Mouse (Mus musculus) heart, embryonic 10.5 days (tissue): ENCODE measurements around the gene Mug1. TPM values are rescaled to one million over a fixed set of nuclear protein-coding genes. Genes with fewer than 3 reads are reported as not detected.
"Not testable (repeated sequence)": the region's sequence is repeated elsewhere in the genome, so short reads cannot be mapped to it uniquely, and the experiment has no call there.

ENCODE experiments used
- DNase-seq: peaks from one replicate; pipeline ENCODE4 v3.0.0-alpha.2; 2017; ENCODE audit warnings: low spot score
- H3K27ac ChIP-seq: fragments of 300-500 bp; sonication (generic); 2 replicates; pipeline ENCODE4 v1.5.1; 2016; ENCODE audit warnings: mild to moderate bottlenecking
- H3K27me3 ChIP-seq: fragments of 300-500 bp; sonication (generic); 2 replicates; pipeline ENCODE4 v1.6.1; 2016; ENCODE audit warnings: mild to moderate bottlenecking; ENCODE audit not compliant: poor library complexity, insufficient read depth, severe bottlenecking
- H3K36me3 ChIP-seq: fragments of 300-500 bp; sonication (generic); 2 replicates; pipeline ENCODE4 v1.6.1; 2016; ENCODE audit warnings: mild to moderate bottlenecking, moderate library complexity
- H3K4me1 ChIP-seq: fragments of 300-500 bp; sonication (generic); 2 replicates; pipeline ENCODE4 v1.6.1; 2016; ENCODE audit warnings: mild to moderate bottlenecking
- H3K4me3 ChIP-seq: fragments of 300-500 bp; sonication (generic); 2 replicates; pipeline ENCODE4 v1.5.1; 2016; ENCODE audit warnings: mild to moderate bottlenecking, moderate library complexity
- H3K9me3 ChIP-seq: fragments of 300-500 bp; sonication (generic); 2 replicates; pipeline ENCODE4 v1.6.1; 2016; ENCODE audit warnings: mild to moderate bottlenecking, moderate library complexity
- WGBS: fragments of 180-500 bp; shearing (Covaris S2); methylation state at CpG from one replicate; pipeline ENCODE4 v1.1.7; 2016; 5-methylcytosine and 5-hydroxymethylcytosine counted together
- polyA plus RNA-seq: library from polyadenylated mRNA; unstranded; fragments of >200 nt; fragmentation: Nextera tagmentation; extraction: Ambion mirVana; gene quantifications from 2 replicates; pipeline ENCODE4 v1.2.1, GENCODE M21; 2016

Mug1 gene
- polyA plus RNA-seq = 0.21 and 0.59 TPM in 2 replicates

- not testable (repeated sequence) for H3K4me3 ChIP-seq, H3K27ac ChIP-seq, H3K9me3 ChIP-seq, H3K36me3 ChIP-seq, DNase-seq, H3K27me3 ChIP-seq, H3K4me1 ChIP-seq
- 74% methylated on average over 4 of the region's 4 CpGs for WGBS
Measured at GRCm38 (mm10) chr6:121838271-121838670, at the start of gene Mug1. Gene Mug1 (plus strand): TSS chr6:121838541.

GRCm38 (mm10) chr6:121828034-121828433 lies 10.3 kb upstream of the Mug1 start:
- H3K4me1 ChIP-seq = no peaks in the 10 kb centered on the region
- H3K36me3 ChIP-seq = no peaks in the 10 kb centered on the region
- no peaks in the 10 kb centered on the region for H3K27me3 ChIP-seq
- 73% methylated on average over 4 of the region's 4 CpGs for WGBS
- DNase-seq = no peak
- H3K9me3 ChIP-seq = no peaks in the 10 kb centered on the region
- H3K4me3 ChIP-seq = no peak overlapping the region
- no peak overlapping the region for H3K27ac ChIP-seq

- 86% methylated on average over 1 of the region's 1 CpGs for WGBS
- DNase-seq = no peak
Measured at GRCm38 (mm10) chr6:121836361-121836760, 2.0 kb upstream of the Mug1 start.

GRCm38 (mm10) chr6:121848378-121848777 lies 10.0 kb downstream of the Mug1 start:
- Histone ChIP-seq H3K36me3 (no peaks in the 10 kb centered on the region), H3K4me1 (no peaks in the 10 kb centered on the region; the same call in 1 of the 2 replicates), H3K9me3 (no peaks in the 10 kb centered on the region), H3K27me3 (no peaks in the 10 kb centered on the region), H3K4me3 (no peak overlapping the region), H3K27ac (no peak overlapping the region)
- DNase-seq = no peak
- WGBS = 16% methylated on average over 1 of the region's 1 CpGs

More at GRCm38 (mm10) chr6:121836361-121836760, 2.0 kb upstream of the Mug1 start:
- no peak overlapping the region for H3K4me3 ChIP-seq
- no peaks in the 10 kb centered on the region for H3K4me1 ChIP-seq
- H3K27ac ChIP-seq = no peak overlapping the region
- H3K27me3 ChIP-seq = no peaks in the 10 kb centered on the region
- no peaks in the 10 kb centered on the region for H3K36me3 ChIP-seq
- no peaks in the 10 kb centered on the region for H3K9me3 ChIP-seq

Other genes with a start within 250 kb of the Mug1 start
- 1.7 TPM in 2 replicates for gene A2m, start 203.2 kb upstream of the Mug1 start, polyA plus RNA-seq
- not detected in 2 replicates for gene Gm7298, start 105.6 kb upstream of the Mug1 start, polyA plus RNA-seq
- not detected in 2 replicates for gene Mug2, start 168.2 kb downstream of the Mug1 start, polyA plus RNA-seq